Mouse (Mus musculus): ENCODE measurements around the gene Fbxo36. TPM values are rescaled to one million over a fixed set of nuclear protein-coding genes. Genes with fewer than 3 reads are reported as not detected.

Gene Fbxo36
- polyA plus RNA-seq, 1 experiment from 2014 or later = 6.7 TPM

- Histone ChIP-seq H3K27me3 (replicated peaks) (no peaks in the 10 kb centered on the region; the same call in 1 of the 2 replicates), H3K36me3 (no peaks in the 10 kb centered on the region), H3K4me3 (no peak overlapping the region), H3K27ac (no peak overlapping the region), H3K9ac (no peak overlapping the region), H3K9me3 (no peaks in the 10 kb centered on the region), H3K4me1 (no peaks in the 10 kb centered on the region), H3K4me2 (replicated peaks) (no peak overlapping the region)
- WGBS = 90% methylated on average over 19 of the region's 19 CpGs
- no peak for ATAC-seq (ENCODE audit: low FRiP score, low read depth)
Observed at GRCm38 (mm10) chr1:84936716-84937510, 97.3 kb downstream of the Fbxo36 start.

- Histone ChIP-seq H3K27me3 (replicated peaks) (no peaks in the 10 kb centered on the region; the same call in 1 of the 2 replicates), H3K4me3 (no peak overlapping the region), H3K4me1 (no peaks in the 10 kb centered on the region), H3K9me3 (no peaks in the 10 kb centered on the region), H3K9ac (no peak overlapping the region), H3K36me3 (no peaks in the 10 kb centered on the region), H3K27ac (no peak overlapping the region), H3K4me2 (replicated peaks) (no peak overlapping the region)
- 78% methylated on average over 4 of the region's 4 CpGs for WGBS
- ATAC-seq (ENCODE audit: low FRiP score, low read depth) = no peak
Observed at GRCm38 (mm10) chr1:84939466-84939865, 99.8 kb downstream of the Fbxo36 start.

- Histone ChIP-seq H3K4me3 (no peak overlapping the region), H3K9ac (no peak overlapping the region), H3K27ac (no peak overlapping the region), H3K36me3 (no peaks in the 10 kb centered on the region), H3K27me3 (replicated peaks) (no peaks in the 10 kb centered on the region; the same call in 1 of the 2 replicates), H3K4me2 (replicated peaks) (no peak overlapping the region), H3K9me3 (no peaks in the 10 kb centered on the region), H3K4me1 (no peaks in the 10 kb centered on the region)
- WGBS = 91% methylated on average over 2 of the region's 2 CpGs
- no peak for ATAC-seq (ENCODE audit: low FRiP score, low read depth)
Observed at GRCm38 (mm10) chr1:84940322-84940721, 100.7 kb downstream of the Fbxo36 start.

GRCm38 (mm10) chr1:84942666-84943065 lies 103.0 kb downstream of the Fbxo36 start:
- Histone ChIP-seq H3K27ac (no peak overlapping the region), H3K4me3 (no peak overlapping the region), H3K27me3 (replicated peaks) (no peaks in the 10 kb centered on the region), H3K36me3 (no peaks in the 10 kb centered on the region), H3K4me2 (replicated peaks) (no peak overlapping the region), H3K4me1 (no peaks in the 10 kb centered on the region), H3K9me3 (no peaks in the 10 kb centered on the region), H3K9ac (no peak overlapping the region)
- ATAC-seq (ENCODE audit: low FRiP score, low read depth) = no peak

- Histone ChIP-seq H3K9me3 (no peaks in the 10 kb centered on the region), H3K4me2 (replicated peaks) (no peak overlapping the region), H3K4me3 (no peak overlapping the region), H3K27ac (no peak overlapping the region), H3K36me3 (no peaks in the 10 kb centered on the region), H3K4me1 (no peaks in the 10 kb centered on the region), H3K9ac (no peak overlapping the region), H3K27me3 (replicated peaks) (no peaks in the 10 kb centered on the region)
- WGBS = 94% methylated on average over 4 of the region's 4 CpGs
- no peak for ATAC-seq (ENCODE audit: low FRiP score, low read depth)
Observed at GRCm38 (mm10) chr1:84943549-84943948, 103.9 kb downstream of the Fbxo36 start.

- Histone ChIP-seq H3K9me3 (no peaks in the 10 kb centered on the region), H3K27me3 (replicated peaks) (no peaks in the 10 kb centered on the region), H3K27ac (no peak overlapping the region), H3K9ac (no peak overlapping the region), H3K4me2 (replicated peaks) (no peak overlapping the region), H3K36me3 (no peaks in the 10 kb centered on the region), H3K4me3 (no peak overlapping the region), H3K4me1 (no peaks in the 10 kb centered on the region)
- WGBS = 89% methylated on average over 3 of the region's 3 CpGs
- no peak for ATAC-seq (ENCODE audit: low FRiP score, low read depth)
Observed at GRCm38 (mm10) chr1:84945950-84946349, 106.3 kb downstream of the Fbxo36 start.

GRCm38 (mm10) chr1:84947390-84947789 lies 107.7 kb downstream of the Fbxo36 start:
- ATAC-seq (ENCODE audit: low FRiP score, low read depth) = no peak
- H3K9me3 ChIP-seq = no peaks in the 10 kb centered on the region
- no peaks in the 10 kb centered on the region for H3K36me3 ChIP-seq
- 54% methylated on average over 2 of the region's 2 CpGs for WGBS
- no peak overlapping the region for H3K4me3 ChIP-seq
- H3K27ac ChIP-seq = no peak overlapping the region
- H3K4me2 ChIP-seq (replicated peaks) = no peak overlapping the region
- H3K27me3 ChIP-seq (replicated peaks) = no peaks in the 10 kb centered on the region
- H3K9ac ChIP-seq = no peak overlapping the region
- no peaks in the 10 kb centered on the region for H3K4me1 ChIP-seq

Other genes starting within 250 kb of the Fbxo36 start
- gene Dner, start 143.6 kb upstream of the Fbxo36 start, polyA plus RNA-seq (2016; fragmentation: Nextera tagmentation; extraction: Ambion mirVana) = 143 and 145 TPM in 2 replicates
- 85.0 and 86.4 TPM in 2 replicates for gene Trip12, start 675 bp downstream of the Fbxo36 start, polyA plus RNA-seq (2016; fragmentation: Nextera tagmentation; extraction: Ambion mirVana)
- 5.6 and 6.5 TPM in 2 replicates for gene Slc16a14, start 95.3 kb downstream of the Fbxo36 start, polyA plus RNA-seq (2016; fragmentation: Nextera tagmentation; extraction: Ambion mirVana)

Measured in neural tube, embryonic 12.5 days (tissue).